Mouse (Mus musculus): ENCODE measurements around the gene Gpr152. TPM values are rescaled to one million over a fixed set of nuclear protein-coding genes. Genes with fewer than 3 reads are reported as not detected.

The Gpr152 gene
- polyA plus RNA-seq, 1 experiment from 2014 or later: not detected

DNA sequence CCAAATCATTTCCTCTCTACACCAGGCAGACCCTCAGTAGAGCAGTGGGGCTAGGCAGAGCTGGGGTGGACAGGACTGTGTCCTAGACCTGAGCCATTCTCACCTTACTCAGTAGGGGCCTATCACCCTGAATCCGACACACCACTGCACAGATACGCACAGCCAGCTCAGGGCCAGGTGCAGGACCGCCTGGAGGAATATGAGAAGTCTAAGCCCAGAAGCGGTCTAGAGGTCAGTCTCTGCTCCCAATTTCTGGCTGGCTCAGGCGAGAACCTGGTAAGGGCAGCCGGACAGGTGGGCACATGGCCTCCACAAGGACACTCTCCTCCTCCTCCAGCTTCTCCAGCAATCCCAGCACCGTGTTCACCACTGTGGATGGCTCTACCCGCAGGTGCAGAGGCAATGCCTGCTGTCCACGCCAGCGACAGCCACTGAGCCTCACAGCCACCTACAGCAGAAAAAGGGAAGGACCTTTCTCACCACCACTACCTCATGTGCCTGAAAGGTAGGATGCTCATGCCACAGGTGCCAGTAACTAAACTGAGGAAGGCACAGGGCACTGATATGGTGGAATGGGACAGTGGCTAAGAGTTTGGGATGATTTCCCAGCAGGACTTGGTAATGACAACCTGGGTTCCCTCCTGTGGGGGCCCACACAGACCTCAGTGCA is 31.3 kb downstream of the Gpr152 start:
- no peaks in the 10 kb centered on the region; the same call in 1 of the 2 replicates for H3K27me3 ChIP-seq (ENCODE audit: control insufficient read depth, insufficient read depth, low read length)
- H3K36me3 ChIP-seq (replicated peaks; ENCODE audit: control insufficient read depth, insufficient read depth): no peaks in the 10 kb centered on the region
- no peak overlapping the region for H3K4me3 ChIP-seq (replicated peaks; ENCODE audit: low read length)
- no peak for ATAC-seq (ENCODE audit: low FRiP score)
- 94% methylated on average over 10 of the region's 10 CpGs for WGBS
- no peak for DNase-seq (ENCODE audit: low spot score)
- H3K4me1 ChIP-seq (replicated peaks; ENCODE audit: control insufficient read depth, insufficient read depth, low read length): peaks cover 6% of the 10 kb centered on the region
- H3K9ac ChIP-seq: no peak overlapping the region
- H3K9me3 ChIP-seq (ENCODE audit: control insufficient read depth, low read length): no peaks in the 10 kb centered on the region
- H3K27ac ChIP-seq: no peak overlapping the region
- H3K4me2 ChIP-seq (replicated peaks): no peak overlapping the region

DNA sequence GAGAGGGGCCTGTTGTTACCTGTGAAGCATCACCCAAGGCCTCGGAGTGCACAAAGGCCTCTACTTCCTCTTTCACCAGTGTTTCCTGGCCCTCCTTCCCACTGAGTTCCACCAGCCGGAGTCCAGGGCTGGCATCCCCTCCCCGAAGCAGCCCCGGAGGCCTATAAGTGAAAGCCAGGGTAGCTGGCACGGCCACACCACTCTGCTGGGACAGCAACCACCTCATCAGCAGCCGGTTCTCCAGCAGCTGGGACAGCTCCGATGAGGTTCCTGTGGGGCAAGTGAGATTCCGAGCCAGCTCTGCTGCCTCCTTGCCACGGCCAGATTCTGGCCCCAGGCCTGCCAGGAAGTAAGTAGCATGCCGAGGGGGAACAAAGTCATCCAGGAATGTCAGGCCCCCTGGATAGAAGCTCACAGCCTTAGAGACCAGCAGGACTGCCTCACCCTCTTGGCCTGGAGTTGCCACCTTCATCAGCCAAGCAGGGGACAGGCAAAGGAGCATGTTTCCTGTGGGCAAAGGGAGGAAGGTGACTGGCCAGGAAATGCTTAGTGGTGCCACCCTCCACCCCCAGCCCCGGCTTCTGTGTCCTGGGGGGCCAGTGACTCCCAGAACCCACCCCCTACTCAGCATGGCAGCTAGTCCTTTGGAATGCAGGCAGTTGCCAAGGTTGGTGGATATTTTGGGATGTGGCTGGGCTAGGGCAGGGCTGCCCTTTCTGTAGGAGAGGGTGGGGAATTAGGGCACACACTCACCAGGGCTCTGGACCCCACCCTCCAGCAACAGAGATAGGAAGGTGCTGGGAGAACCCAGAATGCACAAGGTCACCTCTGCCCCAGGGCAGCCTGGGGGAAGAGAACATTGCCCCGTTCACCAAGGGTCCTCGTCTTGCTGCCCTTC is 32.1 kb downstream of the Gpr152 start:
- Histone ChIP-seq H3K4me2 (replicated peaks) (no peak overlapping the region), H3K9ac (no peak overlapping the region), H3K27ac (no peak overlapping the region), H3K36me3 (replicated peaks; ENCODE audit: control insufficient read depth, insufficient read depth) (no peaks in the 10 kb centered on the region), H3K4me1 (replicated peaks; ENCODE audit: control insufficient read depth, insufficient read depth, low read length) (peaks cover 6% of the 10 kb centered on the region), H3K9me3 (ENCODE audit: control insufficient read depth, low read length) (no peaks in the 10 kb centered on the region), H3K4me3 (replicated peaks; ENCODE audit: low read length) (no peak overlapping the region), H3K27me3 (ENCODE audit: control insufficient read depth, insufficient read depth, low read length) (no peaks in the 10 kb centered on the region; the same call in 1 of the 2 replicates)
- ATAC-seq (ENCODE audit: low FRiP score) (no peak), DNase-seq (ENCODE audit: low spot score) (no peak)
- WGBS: 68% methylated on average over 13 of the region's 13 CpGs

DNA sequence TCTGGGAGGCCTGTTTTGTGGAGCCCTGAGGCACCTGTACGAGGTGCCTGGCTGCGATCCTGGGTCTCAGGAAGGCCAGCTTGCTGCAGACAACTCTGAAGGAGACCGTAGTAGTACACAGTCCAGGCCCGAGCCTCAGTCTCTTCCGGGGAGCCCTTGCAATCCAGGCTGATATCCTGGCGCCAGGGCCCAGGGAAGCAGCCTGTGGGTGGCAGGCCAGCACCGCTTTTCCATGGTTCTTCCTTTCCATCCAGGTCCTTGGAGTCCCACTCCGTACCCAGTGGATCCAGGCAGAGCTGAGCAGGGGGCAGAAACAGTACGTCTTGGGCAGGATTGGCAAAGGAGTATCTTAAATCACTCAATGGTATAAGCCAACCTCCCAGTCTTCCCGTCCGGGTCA is 33.3 kb downstream of the Gpr152 start:
- no peak overlapping the region for H3K4me2 ChIP-seq (replicated peaks)
- H3K4me3 ChIP-seq (replicated peaks; ENCODE audit: low read length): no peak overlapping the region
- no peak overlapping the region for H3K27ac ChIP-seq
- WGBS: 61% methylated on average over 11 of the region's 11 CpGs
- no peaks in the 10 kb centered on the region; the same call in 1 of the 2 replicates for H3K27me3 ChIP-seq (ENCODE audit: control insufficient read depth, insufficient read depth, low read length)
- ATAC-seq (ENCODE audit: low FRiP score) (no peak), DNase-seq (ENCODE audit: low spot score) (no peak)
- H3K9ac ChIP-seq: no peak overlapping the region
- H3K9me3 ChIP-seq (ENCODE audit: control insufficient read depth, low read length): no peaks in the 10 kb centered on the region
- H3K4me1 ChIP-seq (replicated peaks; ENCODE audit: control insufficient read depth, insufficient read depth, low read length): peaks cover 6% of the 10 kb centered on the region
- H3K36me3 ChIP-seq (replicated peaks; ENCODE audit: control insufficient read depth, insufficient read depth): no peaks in the 10 kb centered on the region

GRCm38 (mm10) chr19:4175368-4175947 is 35.9 kb downstream of the Gpr152 start, which contains the start of gene Carns1:
Gene Carns1 (minus strand): TSS chr19:4175479.
- Histone ChIP-seq H3K9ac (0 out of 2 replicates have a peak within 1 kb of the TSS, but pooled peaks have one; percentile 26), H3K4me1 (replicated peaks; ENCODE audit: control insufficient read depth, insufficient read depth, low read length) (no peaks in the 10 kb centered on the region; the same call in 1 of the 2 replicates), H3K27me3 (ENCODE audit: control insufficient read depth, insufficient read depth, low read length) (no peaks in the 10 kb centered on the region; the same call in 1 of the 2 replicates), H3K9me3 (ENCODE audit: control insufficient read depth, low read length) (no peaks in the 10 kb centered on the region), H3K36me3 (replicated peaks; ENCODE audit: control insufficient read depth, insufficient read depth) (no peaks in the 10 kb centered on the region), H3K4me3 (replicated peaks; ENCODE audit: low read length) (no peak within 1 kb of the TSS), H3K4me2 (replicated peaks) (peak within 1 kb of the TSS; percentile 36), H3K27ac (no peak within 1 kb of the TSS)
- ATAC-seq (ENCODE audit: low FRiP score) (0 out of 2 replicates have a peak, but pooled peaks have one; percentile 42), DNase-seq (ENCODE audit: low spot score) (no peak)
- WGBS: 3% methylated on average over 10 of the region's 11 CpGs

GRCm38 (mm10) chr19:4180411-4180810 is 40.8 kb downstream of the Gpr152 start:
- Histone ChIP-seq H3K9me3 (ENCODE audit: control insufficient read depth, low read length) (no peaks in the 10 kb centered on the region), H3K4me2 (replicated peaks) (no peak overlapping the region), H3K27ac (no peak overlapping the region), H3K36me3 (replicated peaks; ENCODE audit: control insufficient read depth, insufficient read depth) (no peaks in the 10 kb centered on the region), H3K4me3 (replicated peaks; ENCODE audit: low read length) (no peak overlapping the region), H3K9ac (no peak overlapping the region), H3K4me1 (replicated peaks; ENCODE audit: control insufficient read depth, insufficient read depth, low read length) (peaks cover 7% of the 10 kb centered on the region; the same call in 1 of the 2 replicates), H3K27me3 (ENCODE audit: control insufficient read depth, insufficient read depth, low read length) (no peaks in the 10 kb centered on the region; the same call in 1 of the 2 replicates)
- DNase-seq (ENCODE audit: low spot score) (no peak), ATAC-seq (ENCODE audit: low FRiP score) (no peak)
- WGBS: 87% methylated on average over 7 of the region's 7 CpGs

DNA sequence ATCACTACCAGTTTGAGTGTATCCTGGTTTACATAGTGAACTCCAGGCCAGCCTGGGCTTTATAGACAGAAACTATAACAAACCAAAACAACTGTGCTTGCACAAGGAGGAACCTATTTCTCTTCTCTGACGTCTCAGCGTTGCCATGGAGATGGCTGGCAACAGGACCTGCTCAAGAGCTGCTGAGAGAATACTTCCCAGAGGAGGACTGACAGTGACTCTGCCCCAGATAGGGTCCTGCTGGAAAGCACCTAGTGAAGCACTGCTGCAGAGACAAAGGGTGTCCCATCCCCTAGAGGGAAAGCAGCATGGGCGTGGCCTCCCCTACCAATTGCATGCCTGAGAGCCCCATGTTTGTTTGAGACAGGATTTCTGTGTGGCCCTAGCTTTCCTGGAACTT is 42.3 kb downstream of the Gpr152 start:
- ATAC-seq (ENCODE audit: low FRiP score) (0 out of 2 replicates have a peak, but pooled peaks have one; percentile 51), DNase-seq (ENCODE audit: low spot score) (peak; percentile 57)
- Histone ChIP-seq H3K4me2 (replicated peaks) (no peak overlapping the region), H3K4me3 (replicated peaks; ENCODE audit: low read length) (no peak overlapping the region), H3K36me3 (replicated peaks; ENCODE audit: control insufficient read depth, insufficient read depth) (no peaks in the 10 kb centered on the region), H3K27me3 (ENCODE audit: control insufficient read depth, insufficient read depth, low read length) (no peaks in the 10 kb centered on the region), H3K9me3 (ENCODE audit: control insufficient read depth, low read length) (no peaks in the 10 kb centered on the region), H3K4me1 (replicated peaks; ENCODE audit: control insufficient read depth, insufficient read depth, low read length) (peaks cover 7% of the 10 kb centered on the region; the same call in 1 of the 2 replicates), H3K9ac (no peak overlapping the region), H3K27ac (no peak overlapping the region)
- 49% methylated on average over 3 of the region's 3 CpGs for WGBS

DNA sequence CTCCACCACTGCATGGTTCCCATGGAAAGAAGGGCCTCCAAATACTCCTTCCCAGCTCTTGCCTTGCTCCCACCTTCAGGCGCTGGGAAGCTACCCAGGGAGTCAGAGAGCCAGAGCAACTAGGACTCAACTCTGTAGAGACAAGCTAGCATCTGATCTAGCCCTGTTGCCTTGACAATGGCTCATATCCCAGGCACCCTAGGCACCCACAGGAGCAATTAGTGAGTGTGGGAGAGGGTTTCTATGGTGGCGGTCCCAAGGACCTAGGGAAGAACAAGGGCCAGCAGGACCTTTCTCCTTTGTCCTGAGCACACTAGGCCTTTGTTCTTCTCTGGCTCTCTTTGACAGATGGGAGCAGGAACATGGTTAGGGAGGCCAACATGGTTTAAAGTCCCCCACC is 44.1 kb downstream of the Gpr152 start:
- Histone ChIP-seq H3K9ac (no peak overlapping the region), H3K36me3 (replicated peaks; ENCODE audit: control insufficient read depth, insufficient read depth) (no peaks in the 10 kb centered on the region), H3K27me3 (ENCODE audit: control insufficient read depth, insufficient read depth, low read length) (no peaks in the 10 kb centered on the region), H3K4me2 (replicated peaks) (no peak overlapping the region), H3K9me3 (ENCODE audit: control insufficient read depth, low read length) (no peaks in the 10 kb centered on the region), H3K27ac (no peak overlapping the region), H3K4me3 (replicated peaks; ENCODE audit: low read length) (no peak overlapping the region), H3K4me1 (replicated peaks; ENCODE audit: control insufficient read depth, insufficient read depth, low read length) (peaks cover 7% of the 10 kb centered on the region; the same call in 1 of the 2 replicates)
- ATAC-seq (ENCODE audit: low FRiP score): no peak
- 55% methylated on average over 2 of the region's 2 CpGs for whole genome bisulfite sequencing
- no peak for DNase-seq (ENCODE audit: low spot score)

GRCm38 (mm10) chr19:4184976-4185975 is 45.7 kb downstream of the Gpr152 start:
- DNase-seq (ENCODE audit: low spot score): no peak
- Histone ChIP-seq H3K4me1 (replicated peaks; ENCODE audit: control insufficient read depth, insufficient read depth, low read length) (peaks cover 7% of the 10 kb centered on the region; the same call in 1 of the 2 replicates), H3K27ac (peak overlapping the region; percentile 26; the same call in 1 of the 2 replicates), H3K27me3 (ENCODE audit: control insufficient read depth, insufficient read depth, low read length) (no peaks in the 10 kb centered on the region), H3K4me2 (replicated peaks) (no peak overlapping the region), H3K36me3 (replicated peaks; ENCODE audit: control insufficient read depth, insufficient read depth) (no peaks in the 10 kb centered on the region), H3K4me3 (replicated peaks; ENCODE audit: low read length) (no peak overlapping the region), H3K9me3 (ENCODE audit: control insufficient read depth, low read length) (no peaks in the 10 kb centered on the region), H3K9ac (no peak overlapping the region)
- ATAC-seq (ENCODE audit: low FRiP score): no peak
- 60% methylated on average over 15 of the region's 15 CpGs for WGBS

Measured in hindbrain, embryonic 14.5 days (tissue).